Mouse (Mus musculus) ES-E14 (cell line): ENCODE measurements around the gene Rab33b.

Source experiments
- HCFC1 ChIP-seq: IDR thresholded peaks from 2 replicates; pipeline ENCODE4 v1.6.1; 2012; ENCODE audit warnings: low read length, inconsistent platforms, borderline replicate concordance; ENCODE audit not compliant: insufficient read depth
- ZC3H11A ChIP-seq: IDR thresholded peaks from 2 replicates; pipeline ENCODE4 v1.6.1; 2012; ENCODE audit warnings: low read depth, mild to moderate bottlenecking, inconsistent platforms, low read length, borderline replicate concordance

- TF ChIP-seq HCFC1 = no peak
- no peak for TF ChIP-seq ZC3H11A
Observed at GRCm38 (mm10) chr3:51540659-51541058, 56.9 kb downstream of the Rab33b start.
